Mouse (Mus musculus) thymus, adult 2 months (tissue): ENCODE data around the gene Prr15.

Source experiments
- CTCF ChIP-seq: fragments of 200-500 bp; IDR thresholded peaks from 2 replicates; pipeline ENCODE4 v1.5.1; 2012; ENCODE audit warnings: mild to moderate bottlenecking, control low read depth, low read length, moderate library complexity, borderline replicate concordance; ENCODE audit not compliant: control insufficient read depth, poor library complexity, insufficient read depth; ENCODE audit errors: extremely low read depth
- POLR2A ChIP-seq: fragments of 200-500 bp; IDR thresholded peaks from 2 replicates; pipeline ENCODE4 v1.6.1; 2012; ENCODE audit warnings: mild to moderate bottlenecking, low read length, control low read depth, moderate library complexity; ENCODE audit not compliant: control insufficient read depth, poor library complexity, insufficient read depth; ENCODE audit errors: extremely low read depth

- TF ChIP-seq POLR2A (no peak), CTCF (no peak)
Observed at GRCm38 (mm10) chr6:54328783-54329182, 3.1 kb downstream of the Prr15 start.
